Mouse (Mus musculus): ENCODE results near the gene Nav1.

The Nav1 gene

DNA sequence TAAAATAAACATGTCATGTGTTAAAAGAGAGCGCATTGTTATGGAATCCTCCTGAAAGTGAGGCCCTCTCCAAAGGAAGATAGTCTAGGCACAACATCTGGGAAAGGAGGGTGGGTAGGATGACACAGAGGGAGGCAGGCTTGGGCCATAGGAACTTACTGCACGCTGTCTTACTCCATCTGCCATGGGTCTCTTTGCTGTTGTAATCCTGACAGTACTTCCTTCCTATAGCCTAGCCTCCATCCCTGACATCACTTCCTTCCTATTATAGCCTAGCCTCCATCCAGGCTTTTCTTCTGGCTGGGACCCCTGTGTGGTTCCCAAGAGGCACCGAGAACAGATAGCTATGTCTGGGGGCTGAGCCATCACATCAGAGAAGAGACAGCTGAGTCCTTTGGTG is 10.2 kb upstream of the Nav1 start:
- no peak for DNase-seq (ENCODE audit: low spot score in 2 of 2)

DNA sequence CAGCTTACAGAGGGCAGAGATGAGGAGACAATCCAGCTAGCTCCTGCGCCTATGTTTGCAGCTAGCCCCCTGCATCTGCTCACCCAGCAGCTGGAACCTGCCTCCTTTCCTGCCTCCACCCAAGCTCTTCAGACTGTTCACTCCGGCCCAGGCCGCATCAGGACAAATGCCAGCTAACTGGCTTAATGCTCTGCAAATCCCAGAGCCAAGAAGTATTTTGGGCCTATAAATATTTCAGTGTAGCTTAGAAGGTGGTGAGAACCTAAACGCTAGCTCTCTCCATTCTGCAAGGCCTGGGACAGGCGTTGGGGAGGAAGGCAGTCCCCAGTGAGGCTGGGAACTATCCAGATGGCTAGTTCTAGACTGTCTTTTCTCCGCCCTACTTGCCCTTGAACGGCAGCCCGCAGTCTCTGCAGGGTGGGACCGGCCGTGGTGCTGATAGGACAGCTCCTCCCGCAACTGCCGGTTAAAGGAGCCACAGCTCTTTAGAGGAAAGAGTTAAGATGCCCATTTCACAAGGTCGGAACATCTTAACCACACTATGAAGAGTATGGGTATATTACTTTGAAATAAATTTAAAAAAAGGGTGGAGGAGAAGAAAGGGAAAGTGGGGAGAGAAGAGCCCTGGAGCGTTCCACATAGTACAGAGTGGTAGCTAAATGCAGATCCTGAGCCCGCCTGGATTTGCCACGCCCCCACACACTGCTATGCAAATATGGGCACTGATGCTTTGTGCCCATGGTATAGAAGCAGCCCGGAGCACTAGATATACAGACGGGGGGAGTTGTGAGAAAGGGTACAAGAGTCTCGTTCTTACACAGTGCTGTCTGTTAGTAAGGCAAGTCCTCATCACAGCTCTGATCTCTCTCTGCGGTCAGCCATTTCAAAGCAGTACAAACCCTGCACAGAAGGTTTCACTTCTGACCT is 8.9 kb upstream of the Nav1 start:
- peak; percentile 14 to 27 for DNase-seq (ENCODE audit: low spot score in 2 of 2)

DNA sequence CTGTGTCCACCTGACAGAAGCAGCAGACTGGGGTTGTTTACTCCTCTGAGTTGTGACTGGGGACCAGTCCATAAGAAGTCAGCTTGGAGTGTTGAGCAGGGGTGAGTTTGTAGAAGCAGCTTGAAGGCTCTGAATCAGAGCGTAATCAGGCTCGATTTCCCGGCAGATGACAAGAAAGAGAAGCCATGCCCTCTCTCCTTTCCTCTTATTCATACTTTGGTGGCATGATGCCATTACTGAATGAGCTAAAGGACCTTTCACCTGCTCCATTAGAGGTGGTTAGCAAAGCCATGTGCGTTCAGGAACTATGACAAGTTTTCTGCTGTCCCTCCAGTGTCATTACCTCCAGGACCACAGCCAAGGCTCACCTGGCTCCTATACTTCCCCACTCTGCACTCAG is 2.5 kb upstream of the Nav1 start:
- no peak for DNase-seq (ENCODE audit: low spot score in 2 of 2)

DNA sequence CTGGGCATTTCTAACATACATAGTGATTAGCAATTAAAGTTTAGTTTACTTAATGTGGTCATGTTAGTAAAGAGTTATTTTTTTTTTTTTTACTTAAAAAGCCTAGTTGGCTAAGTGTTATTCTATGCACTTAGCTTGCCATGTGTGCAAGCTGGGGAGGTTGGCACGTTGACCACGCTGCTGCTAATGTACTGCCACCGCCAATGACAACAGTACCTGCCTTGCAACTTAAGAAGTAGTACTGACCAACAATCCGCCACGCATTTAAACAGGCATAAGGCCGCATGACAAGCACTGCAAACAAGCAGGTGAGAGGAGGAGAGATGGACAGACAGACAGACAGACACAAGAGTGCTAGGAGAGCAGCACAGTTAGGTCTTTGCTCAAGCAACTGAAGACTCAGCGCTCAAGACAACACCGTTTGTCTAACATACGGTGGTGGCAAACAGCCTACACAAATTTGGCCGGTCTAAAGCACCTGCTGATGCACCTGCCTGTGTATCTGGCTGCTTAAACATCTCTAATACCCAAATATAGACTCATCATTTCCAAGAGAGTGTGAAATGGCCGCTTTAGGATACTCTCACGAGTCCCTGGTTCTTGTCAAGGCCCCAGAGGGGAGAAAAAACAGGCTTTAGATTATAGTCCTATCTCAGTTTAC is 610 bp downstream of the Nav1 start:
- no peak for DNase-seq (ENCODE audit: low spot score in 2 of 2)

DNA sequence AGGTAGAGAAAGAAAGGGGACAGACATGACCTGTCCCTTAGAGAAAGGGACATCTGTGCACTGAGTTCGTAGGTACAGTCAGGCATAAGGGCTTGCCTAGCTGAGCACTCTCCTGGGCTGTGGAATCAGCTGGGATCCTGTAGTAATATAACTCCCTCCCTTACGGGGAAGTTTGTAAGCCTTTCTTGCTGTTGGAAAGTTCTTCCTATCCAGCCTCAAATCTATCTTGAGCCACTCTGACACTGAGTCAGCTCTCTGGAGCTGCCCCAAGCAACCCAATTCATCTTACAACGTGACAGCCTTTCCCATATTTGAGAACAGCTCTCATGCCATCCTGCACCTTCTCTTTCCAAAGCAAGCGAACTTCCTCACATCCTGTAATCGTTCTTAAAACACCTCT is 1.6 kb downstream of the Nav1 start:
- DNase-seq (ENCODE audit: low spot score in 2 of 2), result no peak

DNA sequence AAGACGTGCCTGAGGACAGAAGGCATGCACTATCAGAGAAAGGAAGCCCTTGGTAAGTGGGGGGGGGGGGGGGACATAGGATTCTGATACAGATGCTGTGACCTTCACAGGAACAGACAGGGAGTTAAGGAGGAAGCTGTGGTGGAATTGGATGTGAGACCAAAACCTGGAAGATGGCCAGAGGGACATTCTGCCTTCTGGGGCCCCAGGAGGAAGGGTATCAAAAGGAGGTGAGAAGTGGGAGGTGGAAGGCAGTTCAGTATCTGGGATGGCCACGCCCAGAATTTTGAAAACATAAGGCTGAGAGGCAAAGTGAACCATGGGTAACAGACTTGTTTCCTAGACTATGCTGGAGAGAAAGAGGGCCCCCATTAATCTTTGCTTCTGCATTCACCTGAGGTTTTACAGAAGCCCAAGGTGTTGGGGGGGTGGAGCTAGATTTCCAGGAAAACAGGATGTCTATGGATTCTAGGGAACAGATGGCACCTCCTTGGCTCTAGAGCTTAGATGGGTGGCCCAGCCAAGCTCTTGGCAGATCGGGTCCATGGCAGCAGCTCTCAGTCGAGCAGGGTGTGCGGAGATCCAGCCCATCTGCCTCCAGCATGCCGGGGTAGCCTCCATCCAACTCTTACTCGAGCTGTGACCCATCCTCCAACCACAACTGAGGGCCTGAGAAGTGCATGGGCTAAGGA is 2.6 kb downstream of the Nav1 start:
- no peak for DNase-seq (ENCODE audit: low spot score in 2 of 2)

DNA sequence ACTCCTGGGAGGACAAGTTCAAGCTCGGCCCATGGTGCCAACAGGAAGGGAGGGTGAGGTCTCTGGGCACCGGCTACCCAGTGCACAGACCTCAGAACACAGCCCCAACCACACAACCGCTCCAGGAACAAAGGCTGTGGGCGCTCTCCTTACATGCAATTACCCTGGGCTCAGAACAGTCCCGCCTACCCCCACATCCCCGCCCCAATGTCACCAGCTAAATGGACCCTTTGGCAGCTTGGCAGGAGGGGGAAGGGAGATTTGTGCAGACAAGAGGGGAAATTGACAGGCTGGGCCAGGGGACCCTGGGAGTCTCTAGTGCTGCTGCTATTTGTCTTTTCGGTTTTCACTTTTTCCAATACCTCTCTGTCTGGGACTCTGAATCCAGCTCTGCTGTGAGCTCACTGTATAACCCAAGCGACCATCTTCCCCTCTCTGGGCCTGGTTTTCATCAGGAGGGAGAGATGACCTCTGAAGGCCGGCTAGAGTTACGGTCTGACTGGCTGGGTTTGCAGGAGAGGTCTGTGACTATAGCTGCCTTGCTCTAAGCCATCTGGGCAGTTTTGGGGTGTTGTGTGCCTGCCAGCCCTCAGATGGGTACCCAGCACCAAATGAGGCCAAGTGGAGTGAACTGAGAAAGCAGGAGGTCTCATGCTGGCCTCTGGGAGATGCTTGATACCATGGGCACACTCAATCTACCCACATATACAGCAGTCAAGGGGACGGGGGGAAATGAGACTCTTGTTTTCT is 3.8 kb downstream of the Nav1 start:
- DNase-seq (ENCODE audit: low spot score in 2 of 2), result no peak

DNA sequence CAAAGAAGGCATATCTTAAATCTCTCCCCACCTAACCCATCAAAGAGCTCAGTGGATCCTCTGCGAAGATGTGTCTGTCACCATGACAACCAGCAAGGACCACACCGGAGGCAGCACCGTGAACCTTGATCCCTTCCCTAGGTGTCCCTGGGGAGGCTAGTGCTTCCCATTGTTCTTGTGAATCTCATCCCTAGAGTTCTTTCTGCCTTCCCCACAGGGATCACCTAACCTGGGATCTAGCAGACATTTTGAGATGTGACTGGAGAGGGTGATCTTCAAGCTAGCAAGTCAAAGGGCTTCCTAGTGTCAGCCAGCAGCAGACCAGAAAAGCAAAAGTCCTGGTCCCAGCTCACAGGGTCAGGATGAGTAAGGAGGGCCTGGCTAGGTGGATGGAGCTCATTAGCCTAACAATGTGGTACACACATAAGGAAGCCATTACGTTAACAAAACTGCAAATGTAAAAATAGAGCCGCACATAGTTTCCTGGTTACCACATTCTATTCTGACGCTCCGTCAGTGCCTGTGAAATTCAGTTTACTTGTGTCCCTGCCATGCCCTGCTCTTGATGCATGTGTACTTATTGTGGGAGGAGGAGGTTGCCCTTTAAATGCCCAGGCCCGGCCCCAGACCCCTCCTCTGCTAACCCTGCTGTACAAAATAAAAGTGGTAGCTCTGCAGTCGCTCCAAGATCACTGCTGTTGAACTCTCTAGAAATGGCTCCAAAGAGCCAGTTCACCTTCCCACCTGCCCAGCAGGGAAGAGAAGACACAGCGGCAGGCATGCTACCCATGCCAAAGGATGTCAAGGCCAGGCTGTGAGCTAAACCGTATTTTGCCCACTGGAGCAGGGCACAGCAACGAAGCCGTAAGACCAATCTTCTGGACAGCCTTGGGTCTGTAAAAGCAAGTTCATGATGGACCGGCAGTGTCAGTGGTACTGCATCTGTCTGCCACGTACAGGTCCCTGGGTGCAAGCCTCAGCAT is 6.8 kb downstream of the Nav1 start:
- no peak for DNase-seq (ENCODE audit: low spot score in 2 of 2)

DNA sequence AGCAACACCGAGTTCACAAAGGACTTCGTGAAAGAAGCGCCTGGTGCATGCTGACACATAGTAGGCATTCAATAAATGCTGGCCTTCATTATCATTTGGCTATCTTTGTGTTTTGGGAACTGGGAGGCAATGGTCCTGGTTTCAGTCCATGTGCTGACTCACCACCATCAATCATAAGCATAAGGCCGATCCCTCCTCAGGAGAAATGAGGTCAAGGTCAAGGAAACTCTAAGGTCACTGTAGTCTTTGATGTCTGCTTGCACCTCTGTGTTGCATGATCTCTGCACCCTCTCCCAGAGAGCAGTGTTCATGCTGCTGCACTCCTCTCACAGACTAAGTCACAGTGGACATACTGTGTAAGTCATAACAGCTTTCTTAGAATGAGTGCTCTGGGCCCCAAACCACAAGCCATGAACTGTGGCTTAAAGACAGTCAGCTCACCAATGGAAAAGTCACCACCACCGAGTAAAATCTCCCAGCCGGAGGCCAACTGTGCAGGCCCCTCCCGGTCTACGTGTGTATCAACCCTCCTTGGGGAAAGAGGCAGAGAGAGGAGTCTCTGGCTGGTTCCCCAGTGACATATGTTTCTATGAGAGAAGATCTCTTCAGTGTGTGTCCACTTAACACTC is 8.7 kb downstream of the Nav1 start:
- no peak for DNase-seq (ENCODE audit: low spot score in 2 of 2)

DNA sequence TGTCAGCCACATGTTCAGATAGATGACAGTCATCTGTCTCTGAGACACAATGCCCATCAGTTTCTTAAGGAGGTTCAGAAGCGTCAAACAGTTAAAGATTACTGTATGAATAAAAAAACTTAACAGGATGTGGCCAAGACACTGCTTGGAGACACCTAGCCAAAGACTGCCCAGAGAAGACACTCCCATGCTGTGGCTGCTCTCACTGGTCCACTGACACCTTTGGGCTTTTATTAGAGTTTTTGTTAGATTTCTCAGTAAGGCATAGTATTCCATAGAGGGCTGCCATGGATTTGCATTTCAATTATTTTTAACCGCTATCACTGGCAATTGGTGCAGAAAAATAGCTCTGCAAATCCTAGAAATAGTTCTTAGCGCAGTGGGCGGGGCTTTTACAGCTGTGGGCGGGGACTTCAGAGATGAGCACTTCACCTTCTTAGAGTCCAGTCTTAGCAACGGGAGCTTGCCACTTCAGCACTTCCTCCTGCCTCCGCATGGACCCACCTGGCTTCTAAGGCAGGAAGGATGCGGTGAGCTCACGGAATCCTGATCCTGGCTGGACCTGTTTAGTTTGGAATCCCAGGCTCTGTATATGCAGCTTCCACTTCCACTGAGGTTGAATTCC is 12.7 kb downstream of the Nav1 start:
- peak; percentile 48 to 76 for DNase-seq (ENCODE audit: low spot score in 2 of 2)

DNA sequence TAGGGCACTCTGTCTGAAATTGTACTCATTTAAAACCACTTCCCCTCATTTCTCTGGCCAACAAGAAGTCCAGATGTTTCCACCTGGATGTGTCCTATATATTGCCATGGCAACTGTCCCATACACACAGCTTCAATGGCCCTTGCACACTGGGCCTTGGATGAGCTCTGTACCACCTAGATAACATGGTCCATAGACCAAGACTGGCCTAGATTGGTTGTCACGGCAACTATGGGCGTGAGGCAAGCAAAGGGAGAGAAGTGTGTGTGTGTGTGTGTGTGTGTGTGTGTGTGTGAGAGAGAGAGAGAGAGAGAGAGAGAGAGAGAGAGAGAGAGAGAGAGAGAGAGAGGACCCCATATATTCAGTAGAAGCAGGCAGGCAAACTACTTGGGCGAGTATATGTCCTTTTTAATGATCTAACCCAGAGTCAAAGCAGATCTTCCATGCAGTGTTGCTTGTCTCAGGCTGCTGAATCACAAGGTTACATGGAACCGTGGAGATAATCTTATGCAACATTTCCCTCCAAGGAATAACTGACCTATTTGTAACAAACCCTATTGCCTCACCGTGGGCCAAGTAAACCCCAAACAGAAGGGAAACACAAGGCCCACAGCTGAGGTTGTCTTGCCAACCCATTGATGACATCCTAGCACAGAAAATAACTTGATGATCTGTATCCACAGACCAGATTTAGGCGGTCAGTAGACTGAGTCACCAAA is 13.4 kb downstream of the Nav1 start:
- DNase-seq (ENCODE audit: low spot score in 2 of 2), result peak; percentile 44 to 73

DNA sequence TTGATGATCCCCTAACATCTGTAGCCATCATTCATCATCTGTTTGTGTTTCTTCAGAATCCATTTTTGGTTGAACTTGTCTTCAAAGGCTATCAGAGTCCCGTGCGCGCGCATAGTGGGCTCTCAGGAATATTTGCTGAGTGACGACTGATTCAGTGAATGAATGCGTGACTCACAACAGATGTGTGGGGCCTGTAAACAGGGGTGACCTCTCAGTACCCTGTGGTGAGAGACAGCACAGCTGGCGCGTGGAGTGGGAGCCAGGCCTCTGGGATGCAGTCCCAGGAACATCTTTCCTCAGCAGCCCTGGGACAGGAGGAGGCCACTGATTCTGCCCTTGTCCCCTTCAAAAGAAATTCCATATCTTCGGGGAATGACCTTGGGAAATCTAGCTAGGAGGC is 16.3 kb downstream of the Nav1 start:
- DNase-seq (ENCODE audit: low spot score in 2 of 2), result no peak

DNA sequence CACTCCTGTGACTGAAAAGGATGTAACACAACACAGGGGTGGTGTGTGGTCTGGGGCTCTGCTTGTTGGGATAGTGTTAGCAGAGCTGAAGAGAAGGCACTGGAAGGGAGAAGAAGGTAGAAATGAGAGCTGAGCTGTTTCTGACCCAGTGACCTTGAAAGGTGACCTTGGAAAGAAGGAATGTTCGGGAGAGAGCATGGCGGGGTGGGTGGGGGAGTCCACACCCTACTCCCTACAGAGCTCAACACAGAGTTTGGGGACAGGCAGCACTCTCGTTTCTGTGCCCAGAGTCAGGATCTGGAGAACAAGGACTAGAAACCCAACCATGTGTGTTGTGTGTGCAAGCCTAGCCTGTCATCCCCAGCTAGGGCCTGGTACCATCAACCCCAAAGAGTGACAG is 18.1 kb downstream of the Nav1 start:
- DNase-seq (ENCODE audit: low spot score in 2 of 2), result no peak

DNA sequence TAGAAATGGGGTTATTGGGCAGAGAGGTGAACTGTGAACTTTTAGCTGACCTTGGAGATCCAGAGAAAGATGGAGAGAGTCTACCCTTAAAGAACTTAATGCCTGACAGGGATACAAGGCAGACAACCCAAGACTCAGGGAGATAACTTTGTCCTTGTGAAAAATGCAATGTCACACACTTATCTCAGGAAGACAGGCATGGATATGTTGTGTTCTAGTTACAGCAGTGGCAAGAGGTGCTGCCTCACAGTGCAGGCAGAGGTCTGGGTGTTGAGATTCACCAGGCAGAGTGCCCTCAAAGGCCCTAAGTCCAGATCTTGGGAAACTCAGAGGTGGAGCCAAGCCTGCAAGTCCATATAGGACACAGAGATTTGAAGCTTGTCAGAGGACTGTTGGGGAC is 20.2 kb downstream of the Nav1 start:
- no peak for DNase-seq (ENCODE audit: low spot score in 2 of 2)

DNA sequence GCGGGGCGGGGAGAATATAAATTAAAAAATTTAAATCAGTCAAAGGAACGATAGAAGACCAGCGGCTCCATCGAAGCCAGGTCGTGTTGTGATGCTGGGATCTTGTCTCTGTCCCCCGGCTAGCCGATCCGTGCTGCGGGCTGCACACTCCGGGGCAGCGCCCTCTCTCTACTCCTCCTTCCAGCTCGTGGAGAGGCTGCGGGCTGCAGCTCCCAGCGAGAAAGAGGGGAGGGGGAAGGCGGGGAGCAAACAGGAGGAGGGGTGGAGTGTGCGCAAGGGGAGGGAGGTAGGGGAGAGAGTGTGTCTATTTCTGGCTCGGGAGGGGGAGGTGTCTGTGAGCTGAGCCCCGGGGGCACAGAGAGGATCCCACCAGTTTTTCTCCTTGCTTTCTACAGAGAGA is 21.5 kb downstream of the Nav1 start:
- no peak for DNase-seq (ENCODE audit: low spot score in 2 of 2)

DNA sequence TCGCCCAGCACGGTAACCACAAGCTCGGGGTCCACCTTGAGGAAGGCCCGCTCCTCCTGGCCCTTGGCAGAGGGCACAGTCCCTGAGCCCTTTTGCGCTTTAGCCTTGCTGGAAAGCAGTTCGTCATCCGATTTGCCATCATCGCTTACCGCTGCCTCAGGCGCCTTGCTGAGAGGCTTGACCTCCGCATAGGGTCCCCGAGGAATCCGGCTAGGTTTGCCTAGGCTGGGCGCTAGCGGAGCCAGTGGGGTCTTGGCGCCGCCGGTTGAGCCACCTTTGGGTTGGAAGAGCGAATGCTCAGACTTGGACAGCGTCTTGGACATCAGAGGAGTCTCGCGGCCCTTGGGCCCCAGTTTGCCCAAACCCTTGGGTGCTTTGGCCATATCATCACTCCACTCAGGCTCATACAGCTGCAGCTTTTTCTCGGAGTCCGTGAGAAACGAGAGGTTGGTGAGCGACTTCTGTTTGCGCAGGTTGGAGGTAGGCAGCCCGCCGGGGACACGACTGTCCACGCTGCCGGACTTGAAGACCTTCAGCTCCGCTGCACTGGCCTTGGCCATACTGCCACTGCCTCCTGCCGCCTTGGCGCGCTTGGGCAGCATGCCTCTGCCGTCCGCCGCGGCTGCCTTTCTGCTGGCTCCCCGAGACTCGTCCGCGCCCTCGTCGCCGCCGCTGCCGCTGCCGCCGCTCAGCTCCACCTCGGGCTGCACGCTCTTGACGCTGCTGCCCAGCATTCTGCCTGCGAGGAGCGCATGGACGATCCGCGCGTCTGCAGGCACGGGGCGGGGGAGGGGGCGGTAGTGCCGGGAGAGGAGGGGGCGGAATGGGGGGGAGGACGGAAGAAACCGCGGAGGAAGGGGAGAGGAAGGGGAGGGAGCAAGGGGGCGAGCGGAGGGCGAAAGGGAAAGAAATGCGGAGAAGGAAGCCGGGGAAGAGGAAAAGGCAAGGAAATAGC is 22.2 kb downstream of the Nav1 start:
- DNase-seq (ENCODE audit: low spot score in 2 of 2), result peak in 1 of 2 experiments; percentile 7

DNA sequence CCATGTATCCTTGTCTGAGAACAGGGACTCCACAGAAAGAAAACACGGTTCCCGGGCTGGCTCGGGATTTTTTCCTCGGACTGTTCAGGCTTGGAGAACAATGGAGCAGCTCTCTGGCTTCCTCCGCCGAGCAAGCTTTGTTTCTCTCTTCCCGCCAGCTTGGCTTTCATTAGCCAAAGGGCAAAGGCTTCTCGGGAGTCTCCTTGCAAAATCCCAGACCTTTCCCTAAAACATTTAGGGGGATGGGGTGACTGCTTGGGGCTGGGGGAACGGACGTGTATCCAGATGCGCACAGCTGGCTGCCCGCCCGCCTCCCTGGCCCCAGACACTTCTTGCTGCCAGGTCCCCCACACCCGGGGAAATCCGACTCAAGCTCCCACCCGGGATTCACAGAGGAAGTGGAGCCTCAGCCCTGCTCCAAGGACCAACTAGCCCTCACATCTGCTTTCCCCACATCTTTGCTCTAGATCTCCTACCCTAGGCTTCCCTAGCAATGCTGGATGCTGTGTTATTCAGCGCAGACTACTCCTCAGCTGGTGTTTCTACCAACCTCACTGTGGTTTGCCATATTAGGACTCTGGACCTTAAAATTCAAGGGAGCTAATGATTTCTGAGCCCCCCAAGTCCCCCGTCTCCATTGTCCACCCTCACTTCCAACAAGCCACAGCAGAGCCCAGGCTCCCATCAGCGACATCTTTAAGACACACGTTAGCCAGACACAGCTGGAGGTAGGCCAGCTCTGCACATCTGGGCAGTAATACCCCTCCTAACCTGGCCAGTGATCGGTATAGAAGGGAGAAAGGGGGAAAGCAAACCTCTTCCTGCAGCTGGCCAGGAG is 23.2 kb downstream of the Nav1 start:
- no peak for DNase-seq (ENCODE audit: low spot score in 2 of 2)
